Mouse (Mus musculus) yolk sac, embryonic 10.5 days (tissue): ENCODE measurements around the gene Vgll4.
A peak's percentile ranks its signal among the peaks of the same experiment; 100 is the strongest.

Experiments used
- DNase-seq: peaks from one replicate; pipeline ENCODE4 v3.0.0-alpha.2; 2017; ENCODE audit warnings: low spot score

Vgll4 gene

DNA sequence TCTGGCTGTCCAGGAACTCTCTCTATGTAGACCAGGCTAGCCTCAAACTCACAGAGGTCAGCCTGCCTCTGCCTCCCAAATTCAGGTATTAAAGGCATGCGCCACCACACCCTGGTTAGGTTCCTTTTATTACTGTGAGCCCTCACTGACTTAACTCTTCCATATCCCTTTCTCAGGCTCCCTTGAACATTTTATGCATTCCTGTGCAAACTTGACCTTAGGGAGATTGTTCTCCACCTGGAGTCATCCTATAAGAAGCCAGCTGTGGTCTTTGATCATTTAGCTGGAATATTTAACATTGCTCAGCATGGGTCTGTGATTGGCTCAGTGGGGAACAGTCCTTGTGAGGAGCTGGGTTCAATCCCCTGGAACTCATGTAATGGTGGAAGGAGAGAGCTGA, 4.5 kb upstream of the Vgll4 start:
- no peak for DNase-seq

DNA sequence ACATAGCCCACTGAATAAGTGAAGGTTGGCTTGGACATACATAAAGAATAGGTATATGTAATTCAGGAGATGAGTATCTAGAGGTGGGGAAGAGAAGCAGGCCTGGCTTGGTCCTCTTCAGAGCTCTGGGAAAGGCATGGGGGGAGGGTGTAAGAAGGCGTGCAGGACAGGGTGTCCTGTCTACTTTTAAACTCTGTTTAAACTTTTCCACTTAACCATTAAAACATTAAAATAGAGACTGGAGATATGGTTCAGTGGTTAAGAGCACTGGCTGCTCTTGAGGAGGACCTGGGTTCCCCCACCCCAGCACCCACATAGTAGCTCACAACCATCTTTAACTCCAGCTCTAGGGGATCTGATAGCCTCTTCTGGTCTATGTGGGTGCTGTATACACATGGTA, 3.2 kb upstream of the Vgll4 start:
- no peak for DNase-seq

DNA sequence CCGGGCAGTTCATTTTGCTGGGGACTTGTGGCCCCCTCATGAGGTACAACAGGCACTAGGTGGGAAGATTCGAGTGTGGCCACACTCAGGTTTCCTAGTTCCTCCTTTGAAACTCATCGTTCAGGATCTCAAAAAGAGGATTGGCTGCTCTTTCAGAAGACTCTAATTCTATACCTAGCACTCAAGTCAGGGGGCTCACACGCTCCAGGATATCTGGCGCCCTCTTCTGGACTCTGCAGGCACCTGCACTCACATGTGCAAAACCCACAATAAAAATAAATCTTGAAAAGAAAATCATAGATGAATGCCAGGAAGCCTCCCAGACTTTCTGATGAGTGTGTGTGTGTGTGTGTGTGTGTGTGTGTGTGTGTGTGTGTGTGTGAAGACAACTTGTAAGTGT, 1.1 kb upstream of the Vgll4 start:
- no peak for DNase-seq

DNA sequence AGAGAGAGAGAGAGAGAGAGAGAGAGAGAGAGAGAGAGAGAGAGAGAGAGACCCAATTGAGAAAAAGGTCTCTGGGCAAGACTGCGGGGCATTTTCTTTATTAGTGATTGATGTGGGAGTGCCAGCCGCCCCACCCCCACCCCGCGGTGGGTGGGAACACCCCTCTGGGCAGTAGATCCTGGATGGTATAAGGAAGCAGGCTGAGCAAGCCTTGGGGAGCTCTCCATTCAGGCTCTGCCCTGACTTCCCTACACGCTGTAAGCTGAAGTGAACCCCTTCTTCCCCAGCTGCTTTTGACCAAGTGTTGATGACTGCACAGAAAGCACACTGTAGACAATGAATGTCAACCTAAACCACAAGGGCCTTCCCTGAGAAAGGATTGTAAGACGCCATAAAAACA, 592 bp upstream of the Vgll4 start:
- no peak for DNase-seq

DNA sequence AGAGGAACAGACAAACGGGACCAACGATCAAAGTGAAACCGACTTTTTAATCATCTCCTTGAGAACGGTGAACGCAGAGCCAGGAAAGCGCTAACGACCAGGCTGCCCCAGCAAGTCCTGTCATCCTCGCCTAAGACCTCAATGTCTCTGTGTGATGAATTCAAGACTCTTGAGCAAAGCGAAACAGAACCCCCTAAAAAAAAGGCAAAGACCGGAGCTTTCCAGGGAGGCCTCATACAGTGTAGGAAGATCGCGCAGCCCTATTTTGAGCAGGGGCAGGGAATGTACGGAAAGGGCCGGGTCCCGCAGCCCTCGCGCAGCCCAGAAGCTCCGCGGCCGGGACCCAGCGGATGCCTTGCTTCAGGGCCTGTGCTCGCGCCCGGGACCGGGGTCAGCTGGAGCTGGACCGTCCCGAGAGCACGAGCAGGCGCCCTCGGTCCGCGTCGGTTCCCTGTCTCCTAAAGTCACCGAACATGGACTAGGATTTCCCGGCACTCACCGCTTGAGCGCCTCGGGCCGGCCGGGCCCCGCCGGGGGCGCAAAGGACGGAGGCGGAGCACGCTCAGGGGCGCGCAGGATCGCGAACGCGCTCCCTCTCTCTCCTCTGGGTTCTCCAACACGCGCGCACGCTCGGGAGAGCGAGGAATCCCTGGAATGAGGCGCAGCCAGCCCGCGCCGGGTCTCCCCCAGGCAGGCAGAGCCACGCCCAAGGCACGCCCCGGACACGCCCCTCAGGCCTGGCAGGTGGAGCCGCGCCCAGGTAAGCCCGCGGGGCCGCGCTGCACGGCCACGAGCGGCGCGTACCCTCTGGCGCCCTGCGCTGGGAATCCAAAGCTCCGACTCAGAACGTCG, 1.2 kb downstream of the Vgll4 start:
- peak; percentile 93 for DNase-seq

DNA sequence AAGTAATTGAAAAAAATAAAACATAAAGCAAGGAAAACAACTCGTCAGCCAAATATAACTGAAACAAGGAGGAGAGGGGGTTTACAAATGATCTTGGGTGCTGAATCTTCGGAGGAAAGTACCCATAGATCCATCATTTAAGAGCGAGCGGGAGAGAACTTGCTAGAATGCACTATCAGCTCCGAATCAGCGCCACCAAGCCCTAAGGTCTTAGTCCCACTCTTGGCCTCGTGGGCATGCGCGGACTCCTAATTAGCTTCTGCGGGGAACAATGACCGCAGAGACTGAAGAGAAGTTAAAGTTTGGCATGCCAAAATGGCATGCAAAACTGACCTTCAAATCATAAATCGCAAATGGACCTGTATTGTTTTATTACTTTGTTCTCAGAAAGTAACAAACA, 2.2 kb downstream of the Vgll4 start:
- no peak for DNase-seq

DNA sequence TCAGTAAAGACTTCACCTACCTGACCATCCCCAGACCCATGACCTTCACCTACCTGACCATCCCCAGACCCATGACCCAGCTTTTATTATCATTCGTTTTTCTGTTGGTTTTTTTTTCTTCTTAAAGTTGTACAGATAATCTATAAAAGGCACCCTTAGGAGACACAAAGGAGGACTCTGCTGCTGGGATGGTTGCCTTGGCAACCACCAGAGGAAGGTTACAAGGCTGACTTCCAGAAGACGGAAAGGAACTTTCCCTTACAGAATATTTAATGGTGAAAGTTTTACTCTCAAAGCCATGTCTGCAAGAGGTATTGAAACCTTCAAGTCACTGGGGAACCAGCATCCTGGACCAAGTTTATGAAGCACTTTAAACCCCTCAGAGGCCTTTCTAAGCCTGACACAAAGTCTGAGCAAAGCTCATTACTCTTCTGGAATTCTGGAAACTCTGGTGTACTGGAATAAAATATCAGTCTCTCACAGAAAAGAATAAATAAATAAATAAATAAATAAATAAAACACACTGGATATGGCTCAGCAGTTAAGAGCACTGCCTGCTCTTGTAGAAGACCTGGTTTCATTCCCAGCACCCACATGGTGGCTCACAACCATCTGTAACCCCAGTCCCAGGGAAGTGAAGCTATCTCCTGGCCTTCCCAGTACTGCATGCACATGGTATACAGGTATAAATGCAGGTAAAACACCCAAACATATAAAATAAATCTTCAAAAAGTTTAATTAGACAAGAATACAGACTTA, 3.2 kb downstream of the Vgll4 start:
- DNase-seq, result no peak

DNA sequence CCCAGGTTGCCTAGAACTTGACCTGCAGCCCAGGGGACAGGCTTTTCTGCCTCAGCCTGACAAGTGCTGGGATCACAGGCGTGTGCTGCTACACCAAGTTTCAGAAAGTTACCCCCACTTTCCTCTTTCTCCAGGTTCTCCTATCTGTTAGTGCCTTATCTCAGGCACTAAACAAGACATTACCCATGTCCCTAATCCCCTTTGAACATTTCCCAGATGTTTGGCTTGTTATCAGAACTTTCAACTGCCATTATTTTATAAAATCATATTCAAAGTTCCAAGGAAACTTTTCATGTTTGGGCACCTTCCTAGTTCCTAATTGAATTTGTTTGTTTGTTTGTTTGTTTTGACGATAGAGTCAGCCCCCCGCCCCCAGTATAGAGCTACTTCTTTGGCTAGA, 4.0 kb downstream of the Vgll4 start:
- DNase-seq, result no peak

DNA sequence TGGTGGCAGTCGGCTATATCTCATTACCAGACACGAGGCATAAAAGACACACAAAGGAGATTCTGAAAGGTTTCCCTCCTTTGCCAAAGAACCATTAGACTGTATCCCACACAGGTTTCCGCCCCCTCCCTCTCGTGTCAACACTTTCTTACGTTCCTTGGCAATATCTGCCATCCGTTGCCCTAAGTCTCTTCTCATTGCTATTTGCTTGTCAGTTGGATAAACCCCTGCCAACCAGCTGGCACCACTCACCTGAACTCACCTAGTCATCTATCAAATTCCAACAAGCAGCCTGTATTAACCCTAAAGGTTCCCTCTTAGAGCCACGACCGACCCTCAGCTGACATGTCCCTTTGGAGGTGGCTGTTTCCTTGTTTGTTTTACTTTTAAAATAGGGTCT, 4.4 kb downstream of the Vgll4 start:
- DNase-seq, result no peak

DNA sequence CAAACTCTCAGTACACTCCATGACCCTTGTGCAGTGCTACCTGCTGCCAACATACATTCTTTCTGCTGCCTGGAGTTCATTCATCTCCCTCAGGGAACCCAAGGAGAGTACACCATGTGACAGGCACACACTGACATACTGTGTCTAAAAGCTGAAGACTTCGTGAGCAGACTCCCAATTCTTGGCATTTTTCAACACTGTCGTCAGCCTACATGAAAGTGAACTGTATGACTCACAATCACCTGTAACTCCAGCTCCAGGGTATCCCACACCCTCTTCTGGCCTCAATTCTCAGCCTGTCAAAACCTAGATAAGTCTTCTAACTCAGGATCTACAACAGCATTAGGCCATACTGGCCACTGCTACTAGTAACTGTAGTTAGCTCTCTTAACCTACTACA, 5.6 kb downstream of the Vgll4 start:
- DNase-seq, result no peak

DNA sequence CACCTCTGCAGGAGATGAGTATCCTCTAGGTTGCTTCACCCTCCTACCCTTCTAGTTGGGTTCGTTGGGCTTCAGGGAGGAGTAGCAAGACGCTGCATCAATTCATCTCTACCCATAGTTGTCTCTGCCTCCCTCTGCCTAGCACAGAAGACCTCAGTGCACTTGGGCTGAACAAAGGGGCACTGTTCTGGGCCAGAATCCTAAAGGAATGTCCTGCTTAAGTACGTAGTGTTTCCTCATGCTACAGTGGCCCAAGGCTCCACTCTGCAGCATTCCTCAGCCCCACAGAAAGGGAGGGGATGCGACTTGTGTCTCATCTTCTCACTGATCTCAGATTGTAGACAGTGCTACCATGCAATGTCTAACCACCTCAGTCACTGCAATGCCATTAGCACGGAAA, 6.2 kb downstream of the Vgll4 start:
- no peak for DNase-seq

DNA sequence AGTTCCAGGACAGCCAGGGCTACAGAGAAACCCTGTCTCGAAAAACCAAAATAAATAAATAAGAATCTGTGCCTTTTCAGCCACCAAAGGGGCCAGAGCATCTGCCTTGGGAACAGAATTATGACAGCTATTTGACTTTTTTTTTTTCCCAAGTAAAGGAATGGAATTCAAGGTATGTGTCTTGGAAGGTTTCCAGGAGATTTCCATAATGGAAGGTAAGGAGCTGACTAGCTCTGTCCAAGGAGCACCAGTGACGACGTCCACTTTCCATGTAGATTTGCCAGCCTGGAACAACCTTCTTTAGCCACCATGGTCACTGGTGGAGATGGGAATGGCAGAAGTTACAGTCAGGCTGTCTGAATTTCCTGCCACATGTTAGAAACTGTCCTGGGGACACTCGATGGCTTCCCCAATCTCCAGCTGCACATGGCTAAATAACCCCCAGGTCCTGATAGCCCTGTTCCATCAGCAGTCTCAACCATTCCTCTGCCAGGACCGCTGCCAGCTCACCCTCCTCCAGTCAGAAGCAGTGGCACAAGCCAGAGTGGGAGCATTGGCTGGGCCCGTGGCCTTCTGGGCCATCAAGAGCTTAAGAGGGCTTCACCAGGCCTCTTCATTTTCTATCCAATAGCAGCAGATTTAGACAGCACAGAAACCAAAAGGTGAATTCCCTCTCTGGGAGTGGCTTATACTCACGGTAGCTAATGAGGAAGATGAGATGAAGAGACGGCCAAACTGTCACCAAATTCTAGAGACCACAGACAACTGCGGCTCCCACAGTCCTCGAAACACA, 8.3 kb downstream of the Vgll4 start:
- DNase-seq, result no peak

DNA sequence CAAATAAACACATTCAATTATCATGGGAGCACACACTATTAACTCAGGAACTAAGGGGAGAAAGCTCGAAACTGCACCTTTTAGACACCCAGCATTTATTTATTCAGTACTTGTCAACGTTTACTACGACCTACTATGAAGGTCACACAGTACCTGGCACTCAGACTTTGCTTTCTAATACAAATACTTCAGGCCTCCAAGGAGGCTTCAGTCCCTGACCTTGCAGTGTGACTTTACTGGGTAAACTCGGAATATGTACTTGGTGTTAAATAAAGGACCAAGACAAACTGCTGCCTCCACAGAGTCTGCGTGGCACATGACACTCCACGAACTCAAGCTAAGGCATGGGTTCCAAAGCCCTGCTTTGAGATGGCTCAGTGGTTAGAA, 10.8 kb downstream of the Vgll4 start:
- DNase-seq, result no peak

DNA sequence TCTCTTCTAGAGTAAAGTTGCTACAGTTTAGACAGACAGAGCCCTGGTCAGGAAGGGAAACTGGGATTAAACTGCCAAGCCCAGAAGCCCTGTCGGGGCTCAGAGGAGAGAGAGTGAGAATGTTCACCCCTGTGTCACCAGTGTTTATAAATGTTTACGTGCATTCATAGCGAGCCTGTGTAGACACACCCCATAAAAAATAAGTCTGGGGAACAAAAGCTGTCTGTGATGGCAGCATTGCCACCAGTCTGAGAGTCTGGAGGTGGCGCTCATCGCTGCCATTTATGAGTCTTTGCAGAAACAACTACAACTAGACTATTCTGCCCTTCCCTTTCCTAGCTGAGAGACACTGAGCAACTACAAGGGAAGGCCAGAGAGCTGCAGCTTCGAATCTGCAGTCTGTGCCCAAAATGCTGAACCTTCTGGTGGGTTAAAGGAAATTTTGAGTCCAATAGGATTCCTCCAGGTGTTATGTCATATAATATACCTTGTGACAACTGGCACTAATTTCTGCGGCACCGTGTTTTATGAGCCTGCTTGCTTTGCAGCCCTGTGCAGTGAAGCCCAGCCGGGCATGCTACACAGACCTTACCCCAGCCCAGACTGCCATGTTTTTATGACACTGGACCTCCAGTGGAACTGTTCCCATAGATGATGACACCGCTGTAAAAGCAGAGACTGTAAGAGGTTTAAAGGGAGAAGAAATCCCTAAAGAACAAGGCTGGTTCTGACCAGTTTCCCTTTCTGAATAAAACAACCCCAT, 11.4 kb downstream of the Vgll4 start:
- no peak for DNase-seq

DNA sequence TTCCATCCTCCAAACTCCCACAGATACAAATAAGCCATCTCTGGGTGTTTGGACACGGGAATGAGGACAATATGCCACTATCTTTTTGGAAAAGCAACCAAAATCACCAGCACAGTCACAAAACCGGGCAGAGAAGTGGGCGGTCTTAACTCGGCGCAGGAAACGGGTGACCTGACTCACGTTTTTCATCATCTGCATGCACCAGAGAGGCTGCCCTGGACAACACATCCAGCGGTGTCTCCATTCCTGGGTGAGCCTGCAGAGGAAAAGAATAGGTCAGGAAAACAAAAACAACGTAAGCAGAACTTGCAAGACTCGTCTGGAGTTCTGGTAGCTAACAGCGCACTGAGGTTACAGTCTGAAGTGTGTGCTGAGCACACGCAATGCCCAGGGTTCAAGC, 12.0 kb downstream of the Vgll4 start:
- no peak for DNase-seq

DNA sequence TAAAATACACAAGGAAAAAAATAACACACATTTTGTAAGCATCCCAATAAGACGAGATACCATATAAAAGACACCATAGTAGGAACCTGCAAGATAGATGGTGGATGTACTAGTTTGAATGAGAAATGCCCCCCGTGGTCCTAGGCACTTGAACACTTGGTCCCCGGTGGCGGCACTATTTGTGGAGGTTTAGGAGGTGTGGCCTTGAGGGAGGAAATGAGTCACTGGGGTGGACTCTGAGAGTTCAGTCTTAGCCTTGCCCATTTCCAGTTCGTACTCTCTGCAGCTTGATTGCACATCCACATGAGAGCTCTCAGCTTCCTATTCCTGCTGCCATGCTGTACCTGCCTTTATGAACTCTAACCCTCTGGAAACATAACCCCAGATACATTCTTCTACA, 15.3 kb downstream of the Vgll4 start:
- DNase-seq, result no peak

DNA sequence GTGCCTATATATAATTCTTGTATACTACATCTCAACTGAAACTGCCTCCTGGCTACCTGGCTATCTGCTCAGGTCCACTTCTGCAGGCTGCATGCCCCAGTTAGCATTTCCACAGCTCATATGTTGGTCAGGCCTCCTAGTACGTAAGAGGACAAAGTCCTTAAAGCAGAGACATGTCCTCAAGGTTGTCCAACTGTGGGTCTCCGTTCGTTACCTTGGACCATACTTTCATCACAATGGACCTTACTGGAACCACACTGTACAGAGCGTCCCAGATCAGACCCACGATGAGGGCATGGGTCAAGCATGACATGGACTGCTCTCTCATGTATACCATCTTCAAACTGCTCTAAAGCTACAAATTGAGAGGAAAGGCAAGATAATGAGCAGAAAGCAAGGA, 16.2 kb downstream of the Vgll4 start:
- DNase-seq, result no peak

DNA sequence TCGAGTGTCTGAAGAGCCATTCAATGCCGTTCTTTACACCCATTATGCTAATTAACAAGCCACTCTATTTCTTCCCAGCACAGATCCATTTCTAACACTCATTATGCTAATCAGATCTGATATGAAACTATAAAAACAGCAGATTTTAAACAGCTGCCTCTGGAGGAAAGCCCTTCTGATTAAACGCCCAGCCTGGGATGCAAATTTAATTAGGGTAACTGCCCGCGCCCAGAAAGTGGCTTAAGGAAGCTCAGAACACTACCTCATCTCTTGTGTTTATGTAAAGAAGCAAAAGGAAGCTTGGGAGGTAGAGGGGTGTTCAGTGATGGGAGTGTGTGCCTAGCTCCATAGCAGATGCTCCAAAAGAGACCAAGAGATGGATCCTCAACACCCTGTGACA, 17.4 kb downstream of the Vgll4 start:
- DNase-seq, result no peak

DNA sequence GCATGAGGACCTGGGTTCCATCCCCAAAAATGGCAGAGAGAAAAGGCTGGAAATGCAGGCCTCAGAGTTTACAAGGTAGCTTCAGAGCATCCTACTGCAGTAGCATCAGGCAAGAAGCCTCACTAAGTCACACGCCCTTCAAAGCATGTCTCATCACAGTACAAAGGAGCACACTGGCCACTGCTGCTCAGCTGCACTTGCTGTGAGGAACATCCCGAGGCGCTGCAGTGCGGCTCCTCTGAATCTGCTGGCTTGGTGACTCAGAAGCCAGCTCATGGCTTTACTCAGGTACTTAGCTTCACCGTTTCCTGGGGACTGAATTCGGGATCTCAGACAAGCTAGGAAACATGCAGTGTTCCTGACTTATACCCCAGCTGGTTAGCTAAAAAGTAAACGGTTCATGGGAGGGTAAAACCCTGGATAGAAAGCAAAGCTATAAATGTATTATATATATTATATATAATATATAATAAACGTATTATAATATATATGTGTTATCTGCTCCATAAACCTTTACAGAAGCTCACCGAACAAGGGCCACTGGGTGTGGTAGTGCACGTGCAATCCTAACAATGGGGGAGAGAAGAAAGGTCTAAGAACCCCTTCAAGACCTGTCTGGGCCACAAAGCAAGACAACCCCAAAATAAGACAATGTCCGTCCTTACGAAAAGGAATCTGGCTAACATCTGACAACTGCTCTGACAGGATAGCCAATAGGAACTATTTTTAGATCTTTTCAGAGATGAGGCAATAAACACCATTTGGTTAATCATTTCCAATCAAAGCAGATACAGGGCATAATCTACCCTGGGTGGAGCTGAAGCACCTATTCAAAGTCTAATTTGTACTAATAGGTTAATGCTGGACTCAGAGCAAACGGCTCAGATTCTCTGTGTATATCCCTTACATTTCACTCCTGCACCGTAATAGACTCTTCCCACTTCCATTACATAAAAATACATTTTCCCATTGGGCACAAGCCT, 25.0 kb downstream of the Vgll4 start:
- no peak for DNase-seq

DNA sequence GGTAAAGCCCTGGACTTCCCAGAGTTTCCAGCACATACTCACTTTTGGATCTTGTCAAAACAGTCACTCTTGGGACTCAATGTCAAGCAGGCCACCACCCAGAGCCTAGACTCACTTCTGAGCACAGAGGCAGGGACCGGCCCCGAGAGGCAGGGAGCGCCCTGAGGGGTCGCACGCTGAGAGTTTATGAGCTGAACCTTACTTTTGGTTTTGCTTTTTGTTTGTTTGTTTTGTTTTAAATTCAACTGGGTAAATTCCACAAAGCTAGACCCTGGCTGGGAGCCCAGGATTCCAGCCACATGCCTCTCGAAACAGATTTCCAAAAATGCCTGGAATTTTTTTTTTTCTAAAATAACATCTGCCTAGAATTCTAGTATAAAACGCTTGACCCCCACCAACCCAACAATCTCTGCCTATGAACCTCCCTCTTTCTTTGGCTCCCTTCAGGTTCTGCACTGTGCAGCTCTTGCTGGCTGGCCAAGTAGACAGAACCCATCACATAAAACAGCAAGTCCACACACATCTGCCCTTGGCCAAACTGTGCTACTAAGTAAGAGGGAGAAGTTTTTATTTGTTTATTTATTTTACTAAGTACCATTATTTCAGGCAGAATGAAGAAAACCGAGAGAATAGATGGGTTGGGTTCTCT, 28.5 kb downstream of the Vgll4 start:
- no peak for DNase-seq
